Mouse (Mus musculus) adrenal gland, adult 18-20 months (tissue): ENCODE measurements around the gene Rhox13. TPM values are rescaled to one million over a fixed set of nuclear protein-coding genes. Genes with fewer than 3 reads are reported as not detected.

Source experiments
- DNase-seq, 2 experiments: peaks; one replicate each; pipeline ENCODE4 v3.0.0; 2021 to 2022; ENCODE audit warnings: low spot score in 2 of 2
- long read RNA-seq, 2 experiments: library from polyadenylated mRNA; stranded (forward); transcript quantifications; one replicate each; pipeline ENCODE4 v2.0.0; 2021
- total RNA-seq, 2 experiments: library from RNA; stranded (reverse); gene quantifications; 1 replicate in 1 of 2; 2 replicates in 1 of 2; pipeline ENCODE4 v1.2.3; 2021

Rhox13 gene
- not detected for total RNA-seq
- long read RNA-seq, experiment 1: 0 reads
- long read RNA-seq, experiment 2: 0 reads

DNA sequence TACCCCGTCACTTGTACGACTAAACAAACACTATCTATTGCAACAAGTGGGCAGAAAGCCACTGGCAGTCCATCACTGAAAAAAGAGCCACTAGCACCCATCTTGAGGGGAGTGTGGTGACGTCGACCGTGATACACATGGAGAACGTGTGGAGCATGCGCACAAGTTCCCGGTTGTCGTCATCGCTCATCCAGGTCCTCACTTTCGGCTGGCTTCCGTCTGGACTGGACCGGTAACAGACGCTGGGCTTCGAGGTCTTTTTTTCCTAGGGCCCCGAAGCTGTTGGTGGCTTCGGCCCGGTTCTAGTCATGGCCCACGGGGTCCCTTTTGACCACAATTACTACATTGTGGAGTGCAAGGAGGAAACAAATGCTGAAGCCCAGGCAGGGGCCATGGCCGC is at the start of gene Rhox13:
Gene Rhox13, plus strand, starts transcription at position 238 of the 400 bp plus-strand sequence.
- DNase-seq: no peak

DNA sequence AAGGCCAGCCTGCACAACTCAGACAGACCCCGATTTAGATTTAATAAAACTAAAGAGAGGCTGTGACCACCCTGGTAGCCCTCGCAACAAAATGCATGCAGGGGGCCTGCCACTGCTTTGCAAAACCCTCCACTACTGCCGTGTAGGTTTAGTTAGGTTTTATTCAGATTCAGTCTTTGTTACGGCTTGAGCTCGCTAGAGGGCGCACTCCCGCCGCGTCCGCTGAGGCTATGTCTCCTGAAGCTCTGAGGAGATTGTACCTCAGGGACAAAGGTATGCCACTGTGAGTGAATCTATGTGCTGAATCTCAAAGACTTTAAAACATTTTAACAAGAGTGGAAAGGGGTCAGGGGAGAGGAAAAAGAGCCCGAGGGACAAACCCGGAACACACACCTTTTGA is 36.8 kb upstream of the Rhox13 start:
- DNase-seq: peak; percentile 38 to 47

DNA sequence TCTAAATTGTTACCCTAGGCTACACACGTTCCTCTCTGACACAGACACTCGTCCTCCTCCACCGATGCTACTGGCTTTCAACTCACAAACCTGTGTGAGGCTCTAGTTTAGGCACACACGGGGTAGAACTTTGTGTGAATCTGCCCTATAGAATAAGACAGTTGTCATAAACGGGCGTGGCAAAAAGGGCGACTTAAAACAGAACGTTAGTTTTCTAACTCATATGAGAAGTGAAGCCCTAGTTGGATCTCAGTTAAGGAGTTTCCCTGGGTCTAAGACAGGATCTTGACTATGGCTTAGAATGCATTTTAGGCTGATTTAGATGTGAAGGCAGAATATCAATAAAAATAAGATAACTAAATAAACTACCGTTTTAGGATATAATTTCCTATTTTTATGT is 36.0 kb upstream of the Rhox13 start, which contains the start of gene Rhox11:
Gene Rhox11, minus strand, starts transcription at position 101 of the 400 bp plus-strand sequence.
- no peak for DNase-seq

DNA sequence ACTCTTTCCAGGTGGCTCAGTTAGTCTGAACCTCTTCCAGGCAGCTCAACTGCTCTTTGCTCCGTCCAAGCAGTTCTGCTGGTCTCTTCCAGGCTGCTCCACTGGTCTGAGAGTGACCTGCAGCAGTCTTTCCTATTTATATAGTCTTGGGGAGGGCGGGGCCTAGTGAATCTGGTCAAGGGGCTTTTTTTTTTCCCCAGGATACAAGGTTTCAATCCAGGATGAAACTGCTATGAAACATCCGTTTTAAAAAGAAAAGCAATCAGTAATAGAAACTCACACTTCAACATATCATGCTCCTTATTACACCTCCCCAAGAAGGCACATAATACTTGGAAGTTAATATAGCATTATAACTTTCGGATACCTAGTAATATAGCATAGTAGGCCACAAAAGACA is 10.2 kb upstream of the Rhox13 start, which contains the start of gene Rhox12:
Gene Rhox12, minus strand, starts transcription at position 101 of the 400 bp plus-strand sequence.
- no peak for DNase-seq

DNA sequence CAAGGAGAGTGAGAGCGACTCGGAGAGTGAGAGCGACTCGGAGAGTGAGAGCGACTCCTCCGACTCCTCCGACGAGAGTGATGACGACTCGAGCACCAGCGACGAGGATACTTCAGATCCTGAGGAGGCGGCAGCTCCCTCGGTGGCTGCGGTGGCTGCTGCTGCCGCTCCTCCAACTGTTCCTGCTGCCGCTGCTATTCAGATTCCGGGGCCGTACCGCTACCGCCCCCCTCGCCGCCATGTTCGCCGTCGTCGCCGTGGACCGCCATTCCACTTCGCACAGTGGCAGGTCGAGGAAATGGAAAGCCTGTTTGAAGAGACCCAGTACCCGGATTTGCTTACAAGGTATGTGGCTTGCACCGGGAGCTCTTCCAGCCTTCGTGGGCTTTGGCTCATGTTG is 459 bp downstream of the Rhox13 start:
- DNase-seq: no peak

DNA sequence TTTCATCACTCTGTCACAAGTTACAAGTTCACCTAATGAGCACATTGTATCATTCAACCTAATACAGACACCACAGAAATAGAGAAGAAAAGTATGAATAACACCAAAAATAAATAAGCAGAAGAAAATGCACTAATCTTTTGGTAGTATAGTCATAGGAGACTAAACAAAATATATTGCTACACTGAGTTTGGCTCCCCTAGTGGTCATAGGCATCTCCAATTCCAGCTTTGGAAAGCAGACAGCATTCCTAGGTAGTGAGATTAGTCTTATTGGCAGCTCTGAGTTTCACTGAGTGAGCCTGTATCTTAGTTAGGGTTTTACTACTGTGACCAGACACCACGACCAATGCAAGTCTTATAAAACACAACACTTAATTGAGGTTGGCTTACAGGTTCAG is 38.1 kb downstream of the Rhox13 start:
- no peak for DNase-seq

DNA sequence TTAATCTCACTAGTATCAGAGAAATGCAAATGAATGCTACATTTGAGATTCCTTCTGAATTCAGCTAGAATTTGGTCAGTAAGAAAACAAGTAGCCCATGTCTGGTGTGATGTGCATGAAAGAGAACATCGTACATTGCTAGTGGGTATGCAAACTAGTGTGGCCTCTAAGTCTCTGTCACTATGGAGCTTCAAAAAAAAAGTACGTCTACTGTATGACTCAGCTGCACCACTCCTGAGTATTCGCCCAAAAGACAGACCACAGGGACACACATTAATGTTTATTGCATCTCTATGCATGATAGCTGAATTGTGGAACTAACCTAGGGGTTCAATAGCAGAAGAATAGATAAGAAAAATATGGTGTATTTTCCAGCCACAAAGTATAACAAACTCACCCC is 44.3 kb downstream of the Rhox13 start:
- no peak for DNase-seq

DNA sequence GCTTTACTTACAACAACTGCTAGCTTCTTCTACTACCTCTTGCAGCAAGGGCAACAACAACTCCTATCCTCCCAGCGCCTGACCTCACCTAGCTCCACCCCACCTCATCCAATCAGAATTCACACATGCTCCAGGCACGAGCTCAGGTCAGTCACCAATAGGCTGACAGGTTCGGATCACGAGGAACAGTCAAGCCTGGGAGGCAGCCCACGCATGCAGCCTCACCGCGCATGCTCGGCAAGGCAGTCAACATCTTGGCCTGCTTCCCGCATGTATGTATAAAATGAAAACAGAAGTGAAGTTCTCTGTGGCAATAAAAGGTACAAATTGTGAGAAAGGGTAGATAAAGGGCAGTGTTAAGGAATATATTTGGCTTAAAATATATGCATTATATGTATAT is 45.0 kb downstream of the Rhox13 start:
- no peak for DNase-seq

DNA sequence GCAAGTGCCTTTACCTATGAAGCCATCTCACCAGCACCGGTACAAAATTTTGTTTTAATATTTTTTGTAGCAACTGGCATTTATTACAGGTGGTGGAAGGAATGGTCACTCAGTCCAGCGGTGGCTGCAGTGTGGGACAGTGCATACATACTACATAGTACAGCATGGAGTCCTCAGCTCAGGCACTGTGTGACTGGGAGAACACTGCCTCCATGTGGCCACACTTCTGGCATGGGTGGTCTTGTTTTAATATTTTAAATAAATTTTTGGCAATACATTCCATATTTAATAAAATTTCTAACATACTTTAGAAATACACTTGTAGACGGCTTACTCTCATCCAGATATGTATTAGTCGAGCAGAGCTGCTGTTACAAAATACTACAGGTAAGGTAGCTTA is 45.6 kb downstream of the Rhox13 start:
- no peak for DNase-seq

Other genes with a start within 250 kb of the Rhox13 start
- not detected for gene Rhox8, start 242.3 kb upstream of the Rhox13 start, total RNA-seq
- gene Rhox7b, start 224.0 kb upstream of the Rhox13 start, total RNA-seq: not detected
- not detected for gene Rhox9, start 219.4 kb upstream of the Rhox13 start, total RNA-seq
- not detected for gene Btg1-ps1, start 102.4 kb upstream of the Rhox13 start, total RNA-seq
- gene Btg1-ps2, start 78.1 kb upstream of the Rhox13 start, total RNA-seq: not detected
- not detected for gene Rhox10, start 54.7 kb upstream of the Rhox13 start, total RNA-seq
- not detected for gene Rhox11, start 36.1 kb upstream of the Rhox13 start, total RNA-seq
- gene Rhox12, start 10.3 kb upstream of the Rhox13 start, total RNA-seq: not detected
- gene Zbtb33, start 68.6 kb downstream of the Rhox13 start, total RNA-seq: 10 to 100 TPM; 28.0 to 36.1 TPM
- 10 to 100 TPM; 20.4 to 38.1 TPM for gene Tmem255a, start 131.2 kb downstream of the Rhox13 start, total RNA-seq
- not detected for gene Atp1b4, start 195.0 kb downstream of the Rhox13 start, total RNA-seq